Mouse (Mus musculus) heart, postnatal 0 days (tissue): ENCODE measurements at regions not wholly inside any gene's neighbourhood (a gene's known extent, or its start where the extent isn't known, plus 50 kb on each side); places are given as distances from the start of the nearest gene placed in this dataset.

Experiments used
- ATAC-seq: fragments of 200-750 bp; cut with Nextera tagmentation; 2 replicates; pipeline ENCODE4 v1.8.0; 2017; ENCODE audit warnings: low read depth, moderate number of reproducible peaks, moderate library complexity; ENCODE audit not compliant: insufficient read depth
- DNase-seq: peaks from one replicate; pipeline ENCODE4 v3.0.0-alpha.2; 2016; ENCODE audit warnings: low spot score
- H3K27ac ChIP-seq: fragments of 300-500 bp; sonication (generic); 2 replicates; pipeline ENCODE4 v1.5.1; 2014; ENCODE audit warnings: low read depth, mild to moderate bottlenecking
- H3K27me3 ChIP-seq: fragments of 300-500 bp; sonication (generic); 2 replicates; pipeline ENCODE4 v1.6.1; 2014; ENCODE audit warnings: low read length, mixed read lengths; ENCODE audit not compliant: control insufficient read depth, insufficient read depth
- H3K36me3 ChIP-seq: fragments of 300-500 bp; sonication (generic); replicated peaks from 2 replicates; pipeline ENCODE4 v1.6.1; 2014; ENCODE audit warnings: low read length, mixed read lengths; ENCODE audit not compliant: control insufficient read depth, insufficient read depth
- H3K4me1 ChIP-seq: fragments of 300-500 bp; sonication (generic); 2 replicates; pipeline ENCODE4 v1.6.1; 2014; ENCODE audit warnings: antibody characterized with exemption; ENCODE audit not compliant: control insufficient read depth, insufficient read depth
- H3K4me2 ChIP-seq: fragments of 300-500 bp; sonication (generic); 2 replicates; pipeline ENCODE4 v1.6.1; 2014; ENCODE audit warnings: low read depth, mild to moderate bottlenecking, low read length, moderate library complexity
- H3K4me3 ChIP-seq: fragments of 300-500 bp; sonication (generic); 2 replicates; pipeline ENCODE4 v1.5.1; 2014; ENCODE audit warnings: low read depth, low read length
- H3K9ac ChIP-seq: fragments of 300-500 bp; sonication (generic); replicated peaks from 2 replicates; pipeline ENCODE4 v1.6.1; 2014; ENCODE audit warnings: low read depth, low read length, mixed read lengths
- H3K9me3 ChIP-seq: fragments of 300-500 bp; sonication (generic); replicated peaks from 2 replicates; pipeline ENCODE4 v1.6.1; 2016; ENCODE audit warnings: low read length; ENCODE audit not compliant: control insufficient read depth
- CTCF ChIP-seq: IDR thresholded peaks from 2 replicates; pipeline ENCODE4 v1.5.1; 2016; ENCODE audit warnings: antibody characterized with exemption, control low read depth, low read depth
- EP300 ChIP-seq: IDR thresholded peaks from 2 replicates; pipeline ENCODE4 v1.6.1; 2016; ENCODE audit warnings: antibody characterized with exemption, low read depth
- WGBS: fragments of 180-500 bp; shearing (Covaris S2); extraction: QIAGEN DNeasy Blood & Tissue Kit; methylation state at CpG from one replicate; pipeline ENCODE4 v1.1.7; 2014; 5-methylcytosine and 5-hydroxymethylcytosine counted together

- no peak overlapping the region for H3K9ac ChIP-seq
- ATAC-seq (no peak), DNase-seq (no peak)
- no peaks in the 10 kb centered on the region for H3K36me3 ChIP-seq
- no peak overlapping the region for H3K4me3 ChIP-seq
- TF ChIP-seq EP300 (no peak), CTCF (no peak)
- no peaks in the 10 kb centered on the region for H3K27me3 ChIP-seq
- 73% methylated on average over 11 of the region's 11 CpGs for WGBS
- H3K27ac ChIP-seq = no peak overlapping the region
- no peaks in the 10 kb centered on the region for H3K9me3 ChIP-seq
- peaks cover 7% of the 10 kb centered on the region for H3K4me1 ChIP-seq
- no peak overlapping the region for H3K4me2 ChIP-seq
Observed at GRCm38 (mm10) chr5:64602996-64603755, 200.0 kb upstream of the Klf3 start.

GRCm38 (mm10) chr5:64605171-64605570 lies 198.0 kb upstream of the Klf3 start:
- no peaks in the 10 kb centered on the region for H3K27me3 ChIP-seq
- no peak overlapping the region for H3K9ac ChIP-seq
- TF ChIP-seq EP300 (no peak), CTCF (no peak)
- H3K4me3 ChIP-seq = no peak overlapping the region
- DNase-seq = no peak
- no peaks in the 10 kb centered on the region for H3K9me3 ChIP-seq
- no peak overlapping the region for H3K27ac ChIP-seq
- no peak overlapping the region for H3K4me2 ChIP-seq
- ATAC-seq = no peak
- peaks cover 14% of the 10 kb centered on the region for H3K4me1 ChIP-seq
- no peaks in the 10 kb centered on the region for H3K36me3 ChIP-seq

GRCm38 (mm10) chr5:64605991-64606390 lies 197.2 kb upstream of the Klf3 start:
- no peak for ATAC-seq

GRCm38 (mm10) chr5:64609378-64610087 lies 193.7 kb upstream of the Klf3 start:
- Histone ChIP-seq H3K27me3 (no peaks in the 10 kb centered on the region), H3K27ac (peak overlapping the region; percentile 62), H3K9me3 (no peaks in the 10 kb centered on the region), H3K4me3 (no peak overlapping the region), H3K4me2 (no peak overlapping the region), H3K9ac (no peak overlapping the region), H3K4me1 (peaks cover 17% of the 10 kb centered on the region), H3K36me3 (no peaks in the 10 kb centered on the region)
- WGBS = 86% methylated on average over 3 of the region's 3 CpGs
- no peak for TF ChIP-seq EP300
- no peak for TF ChIP-seq CTCF
- ATAC-seq (no peak), DNase-seq (no peak)

More at GRCm38 (mm10) chr5:64605991-64606390, 197.2 kb upstream of the Klf3 start:
- H3K27me3 ChIP-seq = no peaks in the 10 kb centered on the region
- no peak overlapping the region for H3K4me2 ChIP-seq
- no peaks in the 10 kb centered on the region for H3K36me3 ChIP-seq
- TF ChIP-seq CTCF = no peak
- TF ChIP-seq EP300 = no peak
- H3K27ac ChIP-seq = no peak overlapping the region
- no peak overlapping the region for H3K9ac ChIP-seq
- H3K4me1 ChIP-seq = peaks cover 15% of the 10 kb centered on the region
- H3K9me3 ChIP-seq = no peaks in the 10 kb centered on the region
- no peak overlapping the region for H3K4me3 ChIP-seq
- DNase-seq = no peak
- WGBS = 71% methylated on average over 5 of the region's 5 CpGs

GRCm38 (mm10) chr5:64610146-64610545 lies 193.0 kb upstream of the Klf3 start:
- ATAC-seq (no peak), DNase-seq (no peak)
- whole genome bisulfite sequencing = 14% methylated on average over 3 of the region's 3 CpGs
- Histone ChIP-seq H3K27ac (peak overlapping the region; percentile 62), H3K9ac (no peak overlapping the region), H3K4me1 (peaks cover 17% of the 10 kb centered on the region), H3K4me2 (no peak overlapping the region), H3K4me3 (no peak overlapping the region), H3K36me3 (no peaks in the 10 kb centered on the region), H3K9me3 (no peaks in the 10 kb centered on the region), H3K27me3 (no peaks in the 10 kb centered on the region)
- TF ChIP-seq CTCF = no peak
- no peak for TF ChIP-seq EP300
